Comparison of ENCODE assay signal across 9 mouse cellular contexts in genomic region chr19:5704163-5704800, GRCm38 (mm10). TPM values are rescaled to one million over a fixed set of nuclear protein-coding genes. Genes with fewer than 3 reads are reported as not detected.
DNase-seq lines count a peak whose midpoint lies in the region; ATAC-seq and TF ChIP-seq lines count a peak whose summit lies in the region.
"Had no signal": no experiment of that assay in that cellular context is flagged by ENCODE, and none has a peak within 500 bp of the region (broad histone marks: within the 10 kb centered on the region; RNA-seq: fewer than 3 reads in every experiment).

Gene Kcnk7 (plus strand): TSS chr19:5704367.

- H3K9ac ChIP-seq in heart, embryonic 11.5 days (ENCODE audit: low read depth, low read length) = 0 out of 2 replicates have a peak within 1 kb of the TSS, but pooled peaks have one; percentile 39
- no peak within 1 kb of the TSS for H3K9ac ChIP-seq in midbrain, embryonic 14.5 days (replicated peaks; ENCODE audit: low read length)

- no peak for TF ChIP-seq CTCF in G1E (IDR thresholded peaks at IDR 0.05; ENCODE audit: low read depth, low read length)

- peaks cover 12% of the 10 kb centered on the region for H3K4me1 ChIP-seq in heart, embryonic 11.5 days (ENCODE audit: control insufficient read depth, insufficient read depth, low read length)
- peaks cover 40% of the 10 kb centered on the region for H3K4me1 ChIP-seq in G1E (ENCODE audit: insufficient read depth, low read depth, low read length)
- H3K4me1 ChIP-seq in midbrain, embryonic 14.5 days (ENCODE audit: control insufficient read depth, insufficient read depth, low read length) = no peaks in the 10 kb centered on the region

- 70% methylated on average over 17 of the region's 17 CpGs for WGBS in heart, embryonic 11.5 days (ENCODE audit: insufficient replicate concordance)
- 80% methylated on average over 17 of the region's 17 CpGs for WGBS in midbrain, embryonic 14.5 days

- H3K27ac ChIP-seq in heart, embryonic 11.5 days (ENCODE audit: low read depth, low read length) = no peak within 1 kb of the TSS
- H3K27ac ChIP-seq in midbrain, embryonic 14.5 days (replicated peaks; ENCODE audit: low read depth, low read length) = no peak within 1 kb of the TSS

- H3K9me3 ChIP-seq in heart, embryonic 11.5 days (replicated peaks; ENCODE audit: control insufficient read depth, low read length) = no peaks in the 10 kb centered on the region
- no peaks in the 10 kb centered on the region for H3K9me3 ChIP-seq in G1E (replicated peaks)
- no peaks in the 10 kb centered on the region for H3K9me3 ChIP-seq in midbrain, embryonic 14.5 days (ENCODE audit: control insufficient read depth, low read length)

- H3K4me3 ChIP-seq in heart, embryonic 11.5 days (ENCODE audit: low read depth, low read length) = no peak within 1 kb of the TSS
- H3K4me3 ChIP-seq in G1E (ENCODE audit: low read depth, low read length) = peak within 1 kb of the TSS; percentile 66; the same call in 1 of the 2 replicates
- H3K4me3 ChIP-seq in midbrain, embryonic 14.5 days (replicated peaks; ENCODE audit: low read depth, low read length) = no peak within 1 kb of the TSS

- H3K36me3 ChIP-seq in heart, embryonic 11.5 days (ENCODE audit: control insufficient read depth, insufficient read depth, low read length) = peaks cover 47% of the 10 kb centered on the region
- peaks cover 96% of the 10 kb centered on the region for H3K36me3 ChIP-seq in G1E (replicated peaks)
- H3K36me3 ChIP-seq in midbrain, embryonic 14.5 days (ENCODE audit: control insufficient read depth, insufficient read depth, low read length) = peaks cover 69% of the 10 kb centered on the region

- no peak within 1 kb of the TSS for H3K4me2 ChIP-seq in heart, embryonic 11.5 days
- no peak within 1 kb of the TSS for H3K4me2 ChIP-seq in midbrain, embryonic 14.5 days (ENCODE audit: low read length)

- ATAC-seq in heart, embryonic 11.5 days (replicated peaks; ENCODE audit: insufficient number of reproducible peaks, low FRiP score, low TSS enrichment) = 0 out of 2 replicates have a peak, but pooled peaks have one; percentile 20
- no peak for ATAC-seq in G1E (ENCODE audit: extremely low read depth, insufficient number of reproducible peaks, low FRiP score, poor library complexity, severe bottlenecking)
- ATAC-seq in inflammation-experienced regulatory T-cells, adult 6 months = peak; percentile 78
- ATAC-seq in megakaryocyte, adult 5-6 weeks (ENCODE audit: poor library complexity, severe bottlenecking) = peak; percentile 22; the same call in 1 of the 2 replicates
- no peak for ATAC-seq in midbrain, embryonic 14.5 days (ENCODE audit: low FRiP score, low TSS enrichment)

- intact Hi-C loops in heart, postnatal 14 days (cut with DNase I) = no loop called here

- no peak for DNase-seq in heart, postnatal 14 days
- peak; percentile 67 for DNase-seq in G1E (ENCODE audit: low spot score)
- no peak for DNase-seq in gastrocnemius, postnatal 25 days
- no peak for DNase-seq in midbrain, embryonic 14.5 days
- DNase-seq in cerebellum, postnatal 25 days = no peak

- no peaks in the 10 kb centered on the region for H3K27me3 ChIP-seq in heart, embryonic 11.5 days (ENCODE audit: control insufficient read depth, insufficient read depth, low read length)
- H3K27me3 ChIP-seq in G1E (ENCODE audit: insufficient read depth, low read length) = no peaks in the 10 kb centered on the region
- H3K27me3 ChIP-seq in midbrain, embryonic 14.5 days (ENCODE audit: control insufficient read depth, insufficient read depth, low read length) = no peaks in the 10 kb centered on the region

RNA-seq across cellular contexts. Expression of gene Kcnk7, which starts in this region (rescaled TPM):
- polyA plus RNA-seq in heart, embryonic 11.5 days (2014; fragmentation: Nextera tagmentation; extraction: Ambion mirVana) = not detected in 2 replicates
- not detected for total RNA-seq in heart, postnatal 14 days (2021)
- total RNA-seq in G1E (2014; fragmentation: Nextera tagmentation) (not detected in 2 replicates), G1E (2017) (not detected in 2 replicates)
- polyA plus RNA-seq in G1E (2012) = 0.07 and 0.10 TPM in 2 replicates
- 1 to 10 TPM; 1.5 to 5.7 (median 2.6) TPM for polyA plus RNA-seq in inflammation-experienced regulatory T-cells, adult 6 months (2017; shearing (Covaris generic))
- total RNA-seq in megakaryocyte, adult 5-6 weeks (2015) = not detected in 2 replicates
- total RNA-seq in megakaryocyte, adult 5-6 weeks (2017) = not detected in 2 replicates
- total RNA-seq in gastrocnemius, postnatal 25 days (2021) = not detected
- polyA plus RNA-seq in midbrain, embryonic 14.5 days (2014; fragmentation: Nextera tagmentation; extraction: Ambion mirVana) = 0.21 and 0.28 TPM in 2 replicates
- total RNA-seq: hematopoietic stem cell, adult 5-6 weeks had no signal

Comparison
In these comparisons a context has a peak if more than half of its experiments do, and no peak if none do; other contexts are left out.
1. Peak in ATAC-seq and H3K9ac ChIP-seq in heart, embryonic 11.5 days; RNA of the gene not detected or under 1 TPM.
2. Peak in DNase-seq and H3K4me3 ChIP-seq in G1E; RNA of the gene not detected or under 1 TPM.
3. Peak in ATAC-seq in megakaryocyte, adult 5-6 weeks; RNA of the gene not detected or under 1 TPM.